Mouse (Mus musculus): Measurements from ENCODE around the gene Akap1. TPM values are rescaled to one million over a fixed set of nuclear protein-coding genes. Genes with fewer than 3 reads are reported as not detected.

Gene Akap1
- total RNA-seq, 1 experiment from 2014 or later: 26.5 TPM

DNA sequence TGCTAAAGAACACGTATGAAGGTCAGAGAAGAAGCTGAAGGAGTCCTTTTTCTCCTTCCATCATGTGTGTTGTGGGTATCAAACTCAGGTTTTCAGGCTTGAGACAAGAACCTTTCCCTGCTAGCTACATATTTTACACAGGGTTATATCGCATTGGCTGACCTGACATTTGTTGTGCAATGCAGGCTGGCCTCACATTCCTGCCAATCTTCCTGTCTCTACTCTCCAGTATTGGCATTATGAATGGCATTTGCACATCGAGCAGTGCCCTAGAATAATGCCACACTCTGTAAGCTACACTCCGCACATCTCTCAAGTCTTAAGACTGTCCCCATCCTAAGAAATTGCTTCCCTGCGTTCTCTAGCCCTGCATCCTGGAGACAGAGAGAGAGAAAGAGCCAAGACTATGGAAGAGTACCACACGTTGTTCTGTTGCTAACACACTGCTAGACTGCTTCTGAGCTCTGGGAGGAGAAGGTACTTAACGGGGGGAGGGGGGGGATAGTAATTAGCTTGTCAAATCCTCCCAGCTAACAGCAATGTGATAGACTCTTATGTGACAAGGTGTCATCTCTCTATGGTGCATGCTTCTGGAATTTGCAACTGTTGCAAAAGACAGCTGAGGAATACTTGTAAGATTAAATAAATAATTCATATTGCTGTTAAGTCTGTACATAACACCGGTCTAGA is 20.1 kb upstream of the Akap1 start:
- no peak for ATAC-seq (replicated peaks; ENCODE audit: low read depth, poor library complexity, severe bottlenecking)

DNA sequence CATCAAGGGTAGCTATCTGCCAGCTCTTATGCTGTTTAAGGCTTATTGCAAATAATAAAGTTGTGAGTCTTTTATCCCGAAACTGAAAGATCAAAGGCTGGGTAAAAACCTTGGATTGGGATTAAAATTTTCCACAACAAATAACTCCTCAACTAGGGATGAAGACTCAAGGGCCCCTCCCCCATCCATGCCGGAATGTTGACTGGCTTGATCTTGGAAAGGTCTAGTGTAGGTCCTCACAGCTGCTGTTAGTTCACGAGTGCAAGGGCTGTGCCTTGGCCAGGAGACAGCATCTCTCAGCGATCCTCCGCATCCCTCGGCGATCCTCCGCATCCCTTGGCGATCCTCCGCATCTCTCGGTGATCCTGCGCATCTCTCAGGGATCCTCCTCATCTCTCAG is 13.6 kb upstream of the Akap1 start:
- no peak for ATAC-seq (replicated peaks; ENCODE audit: low read depth, poor library complexity, severe bottlenecking)

DNA sequence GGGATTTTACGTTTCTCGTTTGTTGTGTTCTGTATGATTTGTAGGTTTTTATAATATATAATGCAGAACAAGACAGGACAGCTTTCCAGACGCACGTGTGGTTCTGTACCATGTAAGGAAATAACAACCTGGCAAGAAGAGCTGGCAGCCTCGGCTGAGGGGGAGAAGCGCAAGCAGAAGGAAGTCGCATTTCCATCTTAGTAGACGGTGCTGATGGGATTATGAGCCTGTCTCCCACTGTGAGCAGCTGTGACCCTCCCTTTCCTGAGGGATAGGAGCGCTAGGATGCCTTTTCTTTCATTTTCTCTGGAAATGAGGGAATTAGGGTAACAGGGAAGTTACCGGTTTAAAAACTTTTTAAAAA is 9.3 kb upstream of the Akap1 start:
- ATAC-seq (replicated peaks; ENCODE audit: low read depth, poor library complexity, severe bottlenecking): peak; percentile 15; the same call in 1 of the 2 replicates

DNA sequence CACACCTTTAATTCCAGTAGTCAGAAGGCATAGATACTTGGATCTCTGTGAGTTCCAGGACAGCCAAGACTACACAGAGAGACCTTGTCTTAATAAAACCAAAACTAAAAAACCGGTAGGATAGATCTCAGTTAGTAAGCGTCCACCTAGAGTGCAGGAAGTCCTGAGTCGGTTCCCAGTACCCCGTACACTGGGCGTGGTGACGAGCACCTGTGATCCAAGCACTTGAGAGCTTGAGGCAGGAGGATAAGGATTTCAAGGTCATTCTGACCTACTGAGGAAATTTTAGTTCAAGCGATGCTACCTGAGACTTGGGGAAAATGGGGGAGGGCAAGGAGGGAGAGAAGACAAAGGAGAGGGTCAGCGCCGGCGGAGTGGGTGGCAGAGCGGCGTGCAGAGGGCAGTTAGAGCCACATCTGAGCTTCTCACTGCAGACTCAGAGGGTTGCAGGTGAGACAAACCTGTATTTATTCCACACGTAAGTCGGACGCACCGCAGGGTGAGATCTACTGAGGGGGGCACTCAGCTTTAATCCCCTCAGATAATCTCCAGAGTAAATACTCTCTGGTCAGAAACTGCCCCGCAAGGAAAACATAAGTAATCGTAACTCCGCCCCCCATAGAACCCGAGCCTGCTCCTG is 8.8 kb upstream of the Akap1 start:
- peak; percentile 39 for ATAC-seq (replicated peaks; ENCODE audit: low read depth, poor library complexity, severe bottlenecking)

DNA sequence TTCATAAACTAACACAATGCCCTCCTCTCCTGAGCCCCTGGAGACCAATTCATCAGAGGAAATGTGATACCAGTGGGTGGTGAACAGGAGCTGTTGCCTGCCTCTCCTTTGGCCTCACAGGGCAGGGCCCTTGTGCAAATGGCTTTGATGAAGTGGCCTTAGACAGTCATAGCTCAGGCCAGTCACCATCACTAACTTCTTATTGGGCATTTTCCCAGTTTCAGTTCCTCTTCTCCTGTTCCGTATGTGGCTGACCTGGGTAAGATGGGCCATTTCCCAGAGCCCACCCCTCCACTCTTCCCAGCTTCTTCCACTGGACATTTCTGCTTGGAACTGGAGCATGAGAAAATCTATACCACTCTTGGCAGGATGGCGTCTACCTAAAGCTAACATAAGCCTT is 5.1 kb upstream of the Akap1 start:
- no peak for ATAC-seq (replicated peaks; ENCODE audit: low read depth, poor library complexity, severe bottlenecking)

DNA sequence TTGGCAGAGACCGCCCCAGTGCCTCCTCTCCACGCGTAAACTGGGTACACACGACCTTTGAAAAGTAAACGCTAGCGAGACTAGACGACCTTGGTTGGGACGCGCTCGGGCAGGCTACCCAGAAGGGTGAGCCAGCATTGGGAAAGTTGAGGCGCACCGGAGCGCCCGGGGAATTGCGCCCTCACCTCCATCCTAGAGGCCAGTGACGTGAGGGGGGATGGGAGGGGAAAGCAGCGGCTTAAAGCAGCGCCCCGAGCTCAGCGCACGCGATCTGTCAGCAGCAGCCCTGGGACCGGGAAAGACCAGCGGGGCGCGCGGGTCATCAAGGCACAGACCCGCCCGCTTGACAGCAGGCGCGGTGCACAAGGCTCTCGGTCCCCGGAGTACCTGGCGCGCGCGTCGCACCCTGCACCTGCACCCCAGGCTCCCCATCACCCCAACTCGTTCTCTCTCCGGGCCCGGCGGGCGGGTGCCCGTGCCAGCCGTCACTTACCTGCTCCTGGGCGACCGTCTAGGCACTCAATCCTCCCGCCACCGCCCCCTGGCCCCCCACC is 405 bp downstream of the Akap1 start:
- ATAC-seq (replicated peaks; ENCODE audit: low read depth, poor library complexity, severe bottlenecking): 0 out of 2 replicates have a peak, but pooled peaks have one; percentile 21

DNA sequence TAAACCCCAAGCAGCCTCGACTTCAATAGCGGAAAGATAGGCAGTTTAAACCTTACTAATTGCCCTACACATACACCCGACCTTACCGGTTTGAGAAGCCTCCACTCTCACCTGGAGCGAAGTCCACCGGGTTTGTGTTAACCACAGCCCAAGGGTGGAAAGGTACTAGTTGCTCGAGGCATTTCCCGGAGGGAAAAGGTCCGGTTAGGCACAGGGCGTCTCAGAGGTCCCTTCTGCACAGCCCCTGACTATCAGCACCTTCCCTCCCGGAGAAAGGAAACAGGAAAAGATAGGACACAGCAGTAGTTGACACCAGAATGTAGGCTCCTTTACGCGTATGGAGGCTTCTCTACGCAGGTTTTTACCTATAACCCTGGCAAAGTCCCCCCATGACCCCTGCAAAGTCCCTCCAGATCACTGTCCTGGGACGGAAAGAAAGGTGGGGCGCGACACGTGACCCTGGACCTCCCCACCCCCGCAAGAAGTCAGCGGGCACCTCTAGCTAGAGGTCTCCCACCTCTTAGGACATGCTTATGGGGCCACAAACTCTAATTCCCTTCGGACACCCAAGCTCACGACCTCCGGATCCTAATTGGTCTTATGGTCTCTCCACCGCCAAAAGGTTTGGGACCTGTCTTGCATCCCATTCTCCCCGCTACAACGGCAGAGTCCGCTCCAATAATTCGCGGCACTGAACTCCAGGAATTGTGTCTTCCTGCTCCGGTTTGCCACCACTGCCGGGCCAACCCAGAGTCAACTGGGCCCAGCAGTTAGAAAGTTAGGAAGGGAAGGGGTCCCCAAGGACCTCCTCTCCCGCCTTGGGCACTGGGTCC is 1.1 kb downstream of the Akap1 start:
- no peak; the same call in 1 of the 2 replicates for ATAC-seq (replicated peaks; ENCODE audit: low read depth, poor library complexity, severe bottlenecking)

DNA sequence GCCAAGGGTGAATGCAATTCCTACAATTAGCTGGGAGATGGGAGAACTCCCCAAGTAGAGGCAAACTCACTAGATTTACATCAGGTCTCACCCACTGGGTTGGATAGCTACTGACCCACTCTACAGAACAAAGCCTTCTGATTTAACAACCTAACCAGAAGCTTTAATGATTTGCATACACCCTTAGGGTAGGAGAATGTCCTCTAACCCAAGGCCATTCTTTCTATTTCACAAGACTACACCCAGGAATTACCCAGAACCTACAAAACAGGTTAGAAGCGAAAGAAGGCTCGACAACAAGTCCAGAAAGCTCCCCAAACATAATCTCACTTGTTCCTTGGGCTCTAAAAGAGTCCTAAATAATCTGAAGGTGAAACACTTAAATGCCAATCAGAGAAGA is 2.0 kb downstream of the Akap1 start:
- ATAC-seq (replicated peaks; ENCODE audit: low read depth, poor library complexity, severe bottlenecking): no peak

DNA sequence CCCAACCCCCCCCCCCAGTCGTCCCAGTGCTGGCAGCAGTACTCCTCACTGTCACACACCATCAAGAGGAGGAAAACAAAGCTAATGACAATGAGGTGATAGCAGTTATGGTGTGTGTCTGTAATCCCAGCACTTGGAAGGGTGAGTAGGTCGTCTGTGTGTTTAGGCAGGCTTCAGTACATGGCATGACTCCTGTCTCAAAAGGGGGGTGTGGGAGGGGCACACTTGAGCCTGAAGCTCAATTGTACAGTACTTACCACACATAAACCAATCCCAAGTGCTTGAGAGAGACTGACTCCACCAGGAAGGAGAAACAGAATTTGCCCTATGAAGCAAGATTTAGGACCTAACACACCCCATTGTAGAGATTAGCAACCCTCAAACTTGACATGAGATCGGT is 3.3 kb downstream of the Akap1 start:
- no peak for ATAC-seq (replicated peaks; ENCODE audit: low read depth, poor library complexity, severe bottlenecking)

DNA sequence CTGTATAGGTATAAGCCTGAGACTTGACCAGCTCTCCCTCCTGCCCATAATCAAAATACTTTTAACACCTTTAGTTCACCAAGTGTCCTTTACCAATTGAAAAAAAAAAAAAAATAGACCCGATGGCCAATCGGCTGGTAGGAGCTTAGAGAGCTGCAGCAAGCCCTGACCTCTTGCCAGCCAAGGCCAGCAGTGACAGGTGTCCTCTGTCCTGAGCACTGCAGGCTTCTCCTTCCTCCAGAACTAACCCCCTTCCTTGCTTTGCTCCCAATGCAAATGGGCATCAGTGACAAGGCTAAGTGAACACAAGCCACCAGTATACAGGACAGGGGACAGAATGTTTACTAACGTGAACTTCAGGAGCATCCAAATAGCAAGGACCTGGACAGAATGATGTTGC is 3.7 kb downstream of the Akap1 start:
- no peak for ATAC-seq (replicated peaks; ENCODE audit: low read depth, poor library complexity, severe bottlenecking)

DNA sequence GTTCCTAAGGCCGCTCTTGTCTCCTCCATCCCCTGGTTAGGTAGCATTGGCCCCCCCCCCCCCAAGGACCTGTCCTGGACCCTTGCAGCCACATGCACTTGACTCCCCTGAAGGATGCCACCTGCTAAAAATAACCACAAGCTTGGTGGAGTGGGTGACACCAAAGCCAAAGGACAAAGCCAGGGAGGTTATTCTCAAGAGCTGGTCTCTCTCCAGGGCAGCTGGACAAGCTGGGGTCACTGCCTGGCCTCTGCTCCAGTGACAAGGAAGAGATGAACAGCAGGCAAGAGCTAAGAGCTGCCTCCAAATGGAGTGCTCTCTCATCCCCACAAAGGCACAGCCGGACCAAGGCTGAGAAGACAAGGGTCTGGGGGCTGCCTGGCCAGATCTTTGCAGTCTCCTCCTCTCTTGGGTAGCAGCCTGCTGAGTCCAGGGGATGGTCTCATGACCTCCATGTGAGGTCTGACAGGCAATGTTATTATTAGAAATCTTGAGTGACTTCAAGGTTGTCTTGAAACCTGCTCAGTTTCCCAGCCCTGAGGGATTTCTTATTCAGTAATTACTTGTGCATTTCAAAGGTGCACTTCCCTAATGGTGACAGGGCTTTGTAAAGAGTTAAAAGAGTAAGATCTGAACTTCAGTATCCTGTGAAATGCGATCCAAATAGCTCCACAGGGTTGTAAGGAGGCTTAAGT is 6.9 kb downstream of the Akap1 start:
- no peak for ATAC-seq (replicated peaks; ENCODE audit: low read depth, poor library complexity, severe bottlenecking)

DNA sequence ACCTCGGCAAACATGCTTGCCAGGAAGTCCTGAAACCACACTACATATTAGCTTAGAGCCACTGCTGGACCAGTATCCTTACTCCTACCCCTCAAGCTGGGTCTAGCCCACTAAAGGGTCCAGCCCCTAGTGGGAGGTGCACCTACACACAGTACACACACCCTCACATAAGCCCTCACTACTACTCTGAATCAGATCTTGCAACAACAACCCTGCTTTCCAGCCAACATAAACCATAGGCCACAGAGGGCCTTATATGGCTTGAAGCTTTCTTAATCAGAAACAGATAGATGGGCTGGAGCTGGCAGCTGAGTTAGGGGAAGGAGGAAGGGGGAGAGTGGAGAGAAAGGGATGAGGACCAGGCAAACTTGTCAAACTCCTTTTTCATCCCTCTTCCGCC is 8.0 kb downstream of the Akap1 start:
- ATAC-seq (replicated peaks; ENCODE audit: low read depth, poor library complexity, severe bottlenecking): no peak

DNA sequence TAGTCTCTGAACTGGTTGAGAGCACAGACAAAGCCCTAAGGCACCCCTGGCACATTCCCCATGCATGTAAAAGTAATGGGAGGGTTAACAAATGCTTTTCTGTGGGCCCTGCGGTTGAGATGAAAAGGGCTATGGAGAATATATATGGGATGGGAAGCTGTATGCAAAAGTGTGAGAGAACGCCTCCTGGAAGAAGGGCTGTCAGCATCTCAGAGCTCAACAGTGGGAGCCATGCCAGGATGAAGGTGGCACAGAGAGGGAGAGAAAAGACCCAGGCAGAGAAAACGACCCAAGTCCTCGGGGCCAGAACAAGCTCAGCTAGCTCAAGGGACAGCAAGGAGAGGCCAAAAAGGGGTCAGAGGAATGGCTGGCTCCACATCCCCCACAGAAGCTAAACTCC is 8.6 kb downstream of the Akap1 start:
- no peak for ATAC-seq (replicated peaks; ENCODE audit: low read depth, poor library complexity, severe bottlenecking)

DNA sequence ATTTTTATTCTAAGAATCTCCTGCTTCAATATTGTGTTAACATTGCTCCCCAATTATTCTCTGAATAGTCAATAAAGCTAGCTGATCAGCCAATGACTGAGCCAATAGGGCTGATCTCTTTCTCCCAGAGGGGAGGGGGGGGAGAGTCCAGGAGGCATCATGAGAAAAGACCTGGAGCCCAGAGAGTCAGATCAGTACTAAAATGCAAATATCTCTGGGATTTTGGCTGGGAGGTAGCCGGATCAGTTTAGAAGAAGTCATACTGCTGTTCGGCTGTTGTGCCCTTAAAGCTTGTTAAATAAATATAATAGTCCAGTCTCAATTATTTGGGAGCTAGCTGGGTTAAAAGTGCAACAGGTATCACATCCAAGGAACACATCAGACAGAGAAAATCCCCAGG is 10.8 kb downstream of the Akap1 start:
- ATAC-seq (replicated peaks; ENCODE audit: low read depth, poor library complexity, severe bottlenecking): no peak

DNA sequence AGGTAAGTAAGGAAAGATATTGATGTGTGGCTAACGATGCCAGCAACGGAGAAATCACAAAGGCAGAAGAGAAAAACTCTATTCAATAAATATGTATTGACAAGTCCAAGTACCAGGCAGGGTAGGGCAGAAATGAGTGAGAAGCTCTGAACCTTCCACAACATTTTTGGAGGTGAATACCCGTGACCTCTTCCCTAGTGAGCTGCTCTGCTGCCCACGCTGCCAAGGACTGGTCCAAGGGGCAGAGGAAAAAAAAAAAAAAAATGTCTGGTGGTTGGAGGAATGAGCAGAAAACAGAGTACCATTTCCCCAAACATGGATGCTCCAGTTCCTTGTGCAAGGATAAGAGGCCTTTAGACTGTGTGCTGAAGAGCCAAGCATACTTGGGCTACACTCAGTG is 11.6 kb downstream of the Akap1 start:
- no peak for ATAC-seq (replicated peaks; ENCODE audit: low read depth, poor library complexity, severe bottlenecking)

DNA sequence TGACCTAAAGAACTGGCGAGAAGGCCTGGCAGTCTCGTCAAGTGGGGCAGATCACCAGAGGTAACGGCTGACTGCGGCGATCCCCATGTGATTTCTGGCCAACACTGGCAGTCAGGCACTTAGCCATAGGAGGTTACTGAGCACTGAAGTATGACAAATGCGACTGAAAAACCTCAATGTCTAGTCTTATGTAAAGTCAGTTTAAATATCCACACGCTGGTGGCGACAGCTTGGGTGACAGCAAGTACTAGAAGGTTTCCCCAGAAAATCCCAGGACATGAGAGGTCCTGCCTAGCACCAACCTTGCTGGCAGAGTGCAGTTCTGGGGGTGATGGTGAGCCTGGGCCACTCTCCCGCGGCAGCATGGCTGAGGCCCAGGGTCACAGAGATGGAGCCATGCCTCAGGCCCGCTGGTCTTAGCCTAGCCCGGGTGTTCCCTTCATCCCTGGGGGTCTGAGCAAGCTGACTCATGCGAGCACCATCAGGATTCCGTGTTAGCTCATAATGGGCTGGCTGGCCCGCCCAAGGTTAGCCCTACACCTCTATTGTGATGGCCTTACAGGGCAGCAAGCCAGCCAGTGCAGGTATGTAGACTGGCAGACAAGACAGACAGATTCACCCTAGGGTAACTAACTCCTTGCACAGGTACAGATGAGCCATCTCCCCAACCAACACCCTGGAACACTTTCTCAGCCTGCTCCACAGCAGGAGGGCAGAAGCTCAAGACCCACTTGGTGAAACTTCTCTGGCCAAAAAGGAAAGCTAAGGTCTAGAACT is 13.1 kb downstream of the Akap1 start:
- no peak for ATAC-seq (replicated peaks; ENCODE audit: low read depth, poor library complexity, severe bottlenecking)

DNA sequence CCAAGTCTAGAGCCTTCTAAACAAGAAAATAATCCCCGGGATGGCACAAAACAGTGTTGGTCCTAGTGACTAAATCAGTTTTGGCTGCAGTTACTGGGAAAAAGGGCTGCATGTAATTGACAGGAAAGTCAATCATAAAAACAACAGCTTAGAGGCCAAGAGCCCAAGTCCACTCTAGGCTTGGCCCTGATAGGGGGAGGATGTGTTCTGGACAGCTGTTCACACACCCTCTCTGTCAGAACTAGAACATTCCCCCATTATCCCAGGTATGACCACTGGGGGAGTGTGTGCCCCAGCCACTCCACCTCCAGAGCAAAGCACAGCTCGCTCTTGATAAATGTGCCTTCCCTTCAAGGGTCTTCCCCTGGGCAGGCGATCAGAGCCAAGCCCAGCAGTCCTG is 14.7 kb downstream of the Akap1 start:
- peak; percentile 46; the same call in 1 of the 2 replicates for ATAC-seq (replicated peaks; ENCODE audit: low read depth, poor library complexity, severe bottlenecking)

DNA sequence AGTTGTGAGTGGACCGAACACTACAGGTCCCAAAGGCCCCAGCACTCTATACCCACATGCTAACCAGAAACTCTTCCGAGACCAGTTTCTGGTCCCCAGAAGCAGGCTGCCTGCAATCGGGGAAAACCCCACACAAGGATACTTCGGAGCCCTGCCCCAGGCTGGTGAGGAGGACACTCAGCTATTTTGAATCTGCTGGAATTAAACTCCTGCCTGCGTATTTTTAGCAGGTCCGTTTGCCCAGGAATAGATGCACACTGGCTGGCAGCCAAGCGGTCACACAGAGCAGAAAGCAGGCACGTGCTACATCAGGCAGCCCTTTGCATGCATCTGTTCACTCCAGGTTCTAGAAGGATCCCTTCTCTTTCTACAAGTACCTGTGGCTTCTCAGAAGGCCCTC is 15.1 kb downstream of the Akap1 start:
- no peak for ATAC-seq (replicated peaks; ENCODE audit: low read depth, poor library complexity, severe bottlenecking)

DNA sequence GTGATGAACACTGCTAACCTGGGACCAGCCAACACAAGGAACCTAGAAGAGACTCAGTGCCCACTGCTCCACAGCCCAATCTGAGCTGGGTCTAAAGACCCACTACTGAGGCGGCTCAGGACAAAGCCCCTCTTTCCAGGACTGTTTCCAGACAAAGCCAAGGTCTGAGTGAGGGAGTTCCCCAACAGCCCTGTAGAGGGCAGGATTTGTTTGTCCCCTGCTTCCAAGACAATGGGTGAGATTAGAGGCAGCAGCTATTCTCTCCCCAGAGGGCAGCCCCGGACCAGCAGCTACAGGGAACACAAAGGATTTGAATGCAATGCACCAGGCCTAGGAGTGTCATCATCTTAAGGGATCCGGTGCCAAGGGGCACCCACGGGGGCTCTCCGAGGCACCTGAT is 15.8 kb downstream of the Akap1 start:
- peak; percentile 67 for ATAC-seq (replicated peaks; ENCODE audit: low read depth, poor library complexity, severe bottlenecking)

Measured in common myeloid progenitor, adult 5-6 weeks (primary cell).